Mouse (Mus musculus): ENCODE measurements around the gene Bcas1. TPM values are rescaled to one million over a fixed set of nuclear protein-coding genes. Genes with fewer than 3 reads are reported as not detected.

Gene Bcas1
- polyA plus RNA-seq, 1 experiment from 2014 or later: 0.92 TPM

DNA sequence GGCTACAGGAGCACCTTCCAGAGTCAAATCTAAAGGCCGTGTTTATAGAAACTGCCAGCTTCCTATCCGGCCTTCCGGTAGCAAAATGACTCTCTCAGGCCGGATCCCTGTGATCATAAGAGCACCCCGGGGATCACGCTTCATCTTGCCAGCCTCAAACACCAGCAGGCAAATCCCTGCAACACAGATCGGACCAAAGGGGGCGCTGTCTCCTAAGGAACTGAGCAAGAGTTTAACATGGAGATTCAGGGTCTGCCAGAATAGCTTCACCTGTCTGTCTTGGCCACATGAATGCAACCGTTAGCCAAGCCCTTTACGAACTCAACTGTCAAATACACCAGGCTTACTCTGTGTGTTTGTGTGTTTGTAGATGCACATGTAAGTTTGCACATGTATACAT, 8.9 kb downstream of the Bcas1 start:
- ATAC-seq (ENCODE audit: extremely low read depth, insufficient number of reproducible peaks, low FRiP score, low TSS enrichment): no peak
- Histone ChIP-seq H3K4me3 (no peak overlapping the region), H3K4me1 (no peaks in the 10 kb centered on the region), H3K27ac (replicated peaks) (no peak overlapping the region), H3K9me3 (no peaks in the 10 kb centered on the region), H3K9ac (no peak overlapping the region), H3K4me2 (no peak overlapping the region), H3K36me3 (no peaks in the 10 kb centered on the region), H3K27me3 (replicated peaks) (peaks cover 44% of the 10 kb centered on the region)
- 32% methylated on average over 10 of the region's 10 CpGs for WGBS

DNA sequence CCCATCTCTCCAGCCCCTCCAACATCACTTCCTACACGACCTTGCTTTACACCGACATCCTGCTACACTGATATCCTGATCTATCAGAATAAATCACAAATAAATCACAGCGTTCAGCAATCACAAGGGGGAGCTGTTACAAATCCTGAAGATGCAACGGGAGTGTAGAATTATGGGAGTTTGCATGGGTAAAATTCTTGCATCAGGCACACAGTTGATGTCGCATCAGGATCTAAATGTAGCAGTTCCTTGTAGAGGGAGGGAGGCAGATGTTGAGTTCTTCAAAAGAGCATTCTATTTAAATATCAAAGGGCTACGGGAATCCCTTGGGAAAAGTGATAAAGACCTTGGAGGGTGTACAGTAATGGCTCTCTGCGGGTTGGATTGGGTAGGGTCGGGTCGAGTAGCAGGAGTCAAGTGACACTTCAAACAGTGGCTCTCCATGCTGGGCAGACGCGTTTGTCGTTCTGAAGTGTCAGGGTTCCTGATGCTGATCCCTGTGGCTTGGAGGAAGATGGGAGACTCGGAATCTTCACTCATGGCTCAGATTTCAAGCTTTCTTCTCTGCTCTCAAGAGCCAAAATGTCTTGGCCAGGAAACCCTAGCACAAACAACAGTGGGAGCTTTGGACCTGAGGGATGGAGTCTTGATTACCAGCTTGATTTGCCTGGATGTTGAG, 16.0 kb downstream of the Bcas1 start:
- Histone ChIP-seq H3K4me1 (peaks cover 18% of the 10 kb centered on the region), H3K9ac (no peak overlapping the region), H3K4me3 (peak overlapping the region; percentile 22; the same call in 1 of the 2 replicates), H3K27ac (replicated peaks) (no peak overlapping the region), H3K36me3 (no peaks in the 10 kb centered on the region), H3K9me3 (no peaks in the 10 kb centered on the region), H3K4me2 (peak overlapping the region; percentile 57), H3K27me3 (replicated peaks) (peaks cover 83% of the 10 kb centered on the region)
- WGBS: 3% methylated on average over 13 of the region's 13 CpGs
- ATAC-seq (ENCODE audit: extremely low read depth, insufficient number of reproducible peaks, low FRiP score, low TSS enrichment): no peak

DNA sequence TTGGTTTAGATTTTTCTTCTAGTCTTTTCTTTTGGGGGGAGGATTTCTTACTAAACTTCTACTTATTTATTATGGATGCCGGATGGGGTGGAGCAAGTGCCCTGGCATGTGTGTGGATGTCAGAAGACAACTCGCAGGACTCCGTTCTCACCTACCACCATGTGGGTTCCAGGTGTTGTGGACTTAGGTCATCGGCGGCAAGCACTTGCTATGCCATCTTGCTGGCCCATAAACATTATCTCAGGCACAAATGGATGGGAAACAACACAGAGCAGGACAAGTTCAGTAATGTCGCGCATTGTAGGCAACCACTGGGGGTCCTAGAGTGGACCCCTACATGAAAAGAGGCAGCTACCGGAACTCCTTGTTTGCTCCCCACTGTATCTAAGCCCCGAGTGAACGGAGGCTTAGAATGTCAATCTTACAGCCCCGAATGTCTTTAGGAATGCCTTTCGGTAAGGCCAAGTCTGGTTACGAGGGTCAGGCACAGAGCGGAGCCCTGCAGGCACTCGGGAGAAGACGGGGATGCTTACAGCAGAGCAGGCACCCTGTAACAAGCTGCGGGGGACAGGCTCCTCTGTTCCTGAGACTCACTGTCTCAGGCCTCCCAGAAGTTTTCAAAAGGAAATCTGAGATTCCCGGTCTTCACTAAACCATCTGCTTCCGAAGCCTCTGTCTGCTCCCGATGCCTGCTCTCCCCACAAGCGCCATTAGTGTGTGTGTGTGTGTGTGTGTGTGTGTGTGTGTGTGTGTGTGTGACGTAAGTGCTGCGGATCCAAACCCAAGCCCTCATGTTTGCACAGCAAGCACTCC, 16.8 kb downstream of the Bcas1 start:
- Histone ChIP-seq H3K4me2 (peak overlapping the region; percentile 57), H3K9me3 (no peaks in the 10 kb centered on the region), H3K27me3 (replicated peaks) (peaks cover 86% of the 10 kb centered on the region), H3K4me1 (peaks cover 18% of the 10 kb centered on the region), H3K4me3 (peak overlapping the region; percentile 22; the same call in 1 of the 2 replicates), H3K9ac (peak overlapping the region; percentile 58), H3K27ac (replicated peaks) (no peak overlapping the region), H3K36me3 (no peaks in the 10 kb centered on the region)
- no peak for ATAC-seq (ENCODE audit: extremely low read depth, insufficient number of reproducible peaks, low FRiP score, low TSS enrichment)
- 17% methylated on average over 23 of the region's 23 CpGs for WGBS

DNA sequence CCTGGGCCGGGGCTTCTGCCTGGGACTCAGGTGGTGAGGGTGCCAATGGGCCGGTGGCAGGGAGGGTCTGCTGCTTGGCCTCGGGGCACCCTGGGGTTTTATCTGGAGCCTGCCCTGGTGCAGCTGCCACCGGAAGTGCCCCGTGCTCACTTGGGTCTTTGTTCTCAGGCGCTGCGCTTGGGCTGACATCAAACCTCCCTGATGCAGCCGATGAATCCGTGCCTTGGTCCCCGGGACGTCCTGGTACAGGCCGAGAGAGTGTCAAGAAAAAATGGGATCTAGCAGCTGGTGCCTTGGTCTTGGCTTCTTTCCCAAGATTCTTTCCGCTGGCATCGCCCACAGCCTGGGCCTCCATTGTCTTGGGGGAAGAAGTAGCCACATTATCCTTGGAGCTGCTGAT, 21.2 kb downstream of the Bcas1 start:
- H3K4me3 ChIP-seq: no peak overlapping the region
- no peak overlapping the region for H3K27ac ChIP-seq (replicated peaks)
- ATAC-seq (ENCODE audit: extremely low read depth, insufficient number of reproducible peaks, low FRiP score, low TSS enrichment): no peak
- H3K27me3 ChIP-seq (replicated peaks): peaks cover 61% of the 10 kb centered on the region
- no peaks in the 10 kb centered on the region for H3K9me3 ChIP-seq
- no peak overlapping the region for H3K4me2 ChIP-seq
- H3K4me1 ChIP-seq: peaks cover 13% of the 10 kb centered on the region
- H3K9ac ChIP-seq: no peak overlapping the region
- 50% methylated on average over 14 of the region's 14 CpGs for WGBS
- no peaks in the 10 kb centered on the region for H3K36me3 ChIP-seq

DNA sequence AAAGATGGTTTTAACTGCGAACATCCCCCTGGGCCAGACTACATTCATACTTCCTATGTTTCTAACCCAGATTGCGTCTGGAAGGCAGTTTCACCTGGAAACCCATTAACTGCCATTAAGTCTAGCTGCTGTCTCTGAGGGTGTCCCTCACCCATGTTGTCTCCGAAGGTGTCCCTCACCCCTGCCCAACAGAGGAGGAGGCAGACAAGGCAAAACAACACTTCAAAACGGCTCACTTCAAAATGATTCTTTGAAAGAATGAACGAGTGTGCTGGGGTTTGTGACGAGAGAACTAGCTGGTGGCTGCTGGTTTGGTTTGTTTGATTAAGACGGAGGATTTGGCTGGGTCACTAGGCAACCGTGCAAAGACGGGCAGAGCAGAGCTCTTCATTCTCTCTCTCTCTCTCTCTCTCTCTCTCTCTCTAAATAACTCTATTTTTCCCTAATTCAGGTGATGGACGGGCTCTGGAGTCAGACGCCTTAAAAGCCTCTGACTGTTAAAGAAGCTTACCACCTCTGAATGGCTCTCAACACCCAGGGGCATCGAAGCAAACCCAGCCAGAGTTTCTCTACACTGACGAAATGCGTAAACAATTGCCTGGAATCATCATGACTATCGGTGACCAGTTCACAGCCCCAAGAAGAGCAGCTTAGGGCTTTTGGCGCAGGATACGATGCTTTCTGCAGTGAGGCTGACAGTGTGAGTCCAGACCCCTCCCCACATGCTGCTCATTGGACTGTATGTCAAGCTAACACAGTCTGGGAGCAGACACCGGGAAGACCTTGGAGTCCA, 22.7 kb downstream of the Bcas1 start:
- H3K4me3 ChIP-seq: no peak overlapping the region

DNA sequence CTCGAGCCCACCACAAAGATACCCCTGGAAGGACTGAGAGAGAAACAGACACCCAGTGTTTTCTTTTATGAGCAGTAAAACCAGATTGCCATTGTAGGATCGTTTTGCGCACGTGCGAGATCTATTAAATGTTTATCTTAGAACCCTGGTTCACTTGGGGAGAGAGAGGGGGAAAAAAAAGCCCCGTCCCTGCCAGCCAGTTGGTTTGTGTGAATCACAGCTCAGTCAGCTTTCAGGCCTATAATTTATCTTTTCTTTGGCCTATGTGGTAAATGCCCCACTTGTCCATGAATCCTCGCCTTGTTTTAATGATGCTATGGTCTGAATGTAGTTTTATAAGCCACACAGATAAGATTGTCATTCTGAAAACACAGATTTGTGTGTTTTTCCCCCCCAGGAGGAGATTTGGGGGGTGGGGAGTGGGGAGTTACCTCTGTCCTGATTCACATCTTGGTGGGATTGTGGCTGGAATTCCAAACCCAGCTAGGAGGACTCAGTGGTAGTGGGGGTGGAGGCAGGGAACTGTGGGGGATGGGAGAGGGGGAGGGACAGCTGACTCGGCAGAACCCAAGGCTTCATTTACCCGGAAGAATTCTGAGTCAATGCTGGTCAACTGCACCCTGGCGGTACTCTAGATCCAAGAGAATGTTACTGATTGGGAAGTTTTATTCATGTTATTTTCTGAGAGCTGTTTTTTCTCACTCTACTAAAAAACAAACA, 23.8 kb downstream of the Bcas1 start:
- H3K9me3 ChIP-seq: no peaks in the 10 kb centered on the region; the same call in 1 of the 2 replicates
- H3K27ac ChIP-seq (replicated peaks): no peak overlapping the region
- WGBS: 41% methylated on average over 10 of the region's 10 CpGs
- peaks cover 35% of the 10 kb centered on the region for H3K27me3 ChIP-seq (replicated peaks)
- H3K4me2 ChIP-seq: no peak overlapping the region
- no peaks in the 10 kb centered on the region for H3K36me3 ChIP-seq
- peaks cover 17% of the 10 kb centered on the region for H3K4me1 ChIP-seq
- H3K9ac ChIP-seq: no peak overlapping the region
- no peak for ATAC-seq (ENCODE audit: extremely low read depth, insufficient number of reproducible peaks, low FRiP score, low TSS enrichment)
- H3K4me3 ChIP-seq: no peak overlapping the region

More for the DNA sequence above, 22.7 kb downstream of the Bcas1 start:
- Histone ChIP-seq H3K9ac (no peak overlapping the region), H3K4me2 (no peak overlapping the region; the same call in 1 of the 2 replicates), H3K27me3 (replicated peaks) (peaks cover 47% of the 10 kb centered on the region), H3K27ac (replicated peaks) (no peak overlapping the region), H3K36me3 (no peaks in the 10 kb centered on the region), H3K4me1 (peaks cover 17% of the 10 kb centered on the region), H3K9me3 (no peaks in the 10 kb centered on the region)
- no peak for ATAC-seq (ENCODE audit: extremely low read depth, insufficient number of reproducible peaks, low FRiP score, low TSS enrichment)
- 33% methylated on average over 18 of the region's 18 CpGs for WGBS

DNA sequence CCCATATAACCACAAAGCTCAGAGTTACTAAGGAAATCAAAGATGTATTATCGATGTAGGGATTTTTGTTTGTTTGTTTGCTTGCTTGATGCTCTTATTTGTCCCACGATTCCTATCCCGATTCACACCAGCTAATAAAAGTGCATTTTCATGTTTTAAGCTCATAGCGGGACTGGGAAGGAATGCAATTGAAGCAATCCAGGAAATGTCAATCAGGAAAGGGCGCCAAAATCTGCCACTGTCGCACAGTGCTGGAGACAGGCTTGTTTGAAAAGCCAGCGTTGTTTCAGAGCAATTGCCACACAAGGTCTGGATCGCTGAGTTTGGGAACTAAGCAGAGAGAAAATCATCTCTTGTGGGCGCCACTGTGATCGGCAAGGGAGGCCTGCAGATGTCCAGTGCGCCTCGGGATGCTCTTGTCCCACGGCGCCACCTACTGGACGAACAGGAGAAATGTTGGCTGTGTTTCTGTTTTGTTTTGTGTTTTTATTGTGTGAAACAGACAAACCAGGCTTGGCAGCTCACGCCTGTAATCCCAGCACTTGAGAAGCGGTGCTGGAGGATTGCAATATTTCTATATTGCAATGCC, 26.3 kb downstream of the Bcas1 start:
- H3K4me3 ChIP-seq: peak overlapping the region; percentile 50
- peaks cover 17% of the 10 kb centered on the region for H3K4me1 ChIP-seq
- WGBS: under 1% methylated on average over 17 of the region's 17 CpGs
- peaks cover 10% of the 10 kb centered on the region for H3K27me3 ChIP-seq (replicated peaks)
- no peaks in the 10 kb centered on the region for H3K36me3 ChIP-seq
- no peak for ATAC-seq (ENCODE audit: extremely low read depth, insufficient number of reproducible peaks, low FRiP score, low TSS enrichment)
- H3K27ac ChIP-seq (replicated peaks): 0 out of 2 replicates have a peak overlapping the region, but pooled peaks have one; percentile 42
- peak overlapping the region; percentile 86 for H3K4me2 ChIP-seq
- H3K9me3 ChIP-seq: no peaks in the 10 kb centered on the region; the same call in 1 of the 2 replicates
- peak overlapping the region; percentile 77 for H3K9ac ChIP-seq

DNA sequence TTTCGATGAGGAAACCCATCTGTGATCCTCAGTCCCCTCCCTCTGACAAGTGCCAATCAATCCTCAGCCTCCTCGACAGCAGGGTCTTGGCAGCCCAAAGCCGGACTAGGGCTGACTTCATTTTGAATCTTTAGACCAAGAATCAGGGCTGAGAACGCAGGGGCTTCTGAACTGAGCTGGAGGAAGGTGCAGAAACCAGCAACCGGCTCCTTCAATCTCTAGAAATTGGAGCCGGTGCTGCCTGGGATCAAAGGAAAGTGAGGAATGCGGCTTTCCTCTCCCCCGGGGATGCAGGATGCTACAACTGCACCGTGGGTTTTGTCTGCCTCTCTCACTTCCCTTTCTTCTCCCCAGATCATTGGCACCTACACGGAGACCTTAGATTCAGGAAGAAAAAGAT, 27.0 kb downstream of the Bcas1 start:
- peak overlapping the region; percentile 86 for H3K4me2 ChIP-seq
- WGBS: 3% methylated on average over 10 of the region's 10 CpGs
- peaks cover 17% of the 10 kb centered on the region for H3K4me1 ChIP-seq
- no peaks in the 10 kb centered on the region; the same call in 1 of the 2 replicates for H3K9me3 ChIP-seq
- peak overlapping the region; percentile 77 for H3K9ac ChIP-seq
- H3K27ac ChIP-seq (replicated peaks): 0 out of 2 replicates have a peak overlapping the region, but pooled peaks have one; percentile 12
- peak overlapping the region; percentile 50 for H3K4me3 ChIP-seq
- H3K36me3 ChIP-seq: no peaks in the 10 kb centered on the region
- ATAC-seq (ENCODE audit: extremely low read depth, insufficient number of reproducible peaks, low FRiP score, low TSS enrichment): no peak
- peaks cover 5% of the 10 kb centered on the region for H3K27me3 ChIP-seq (replicated peaks)

DNA sequence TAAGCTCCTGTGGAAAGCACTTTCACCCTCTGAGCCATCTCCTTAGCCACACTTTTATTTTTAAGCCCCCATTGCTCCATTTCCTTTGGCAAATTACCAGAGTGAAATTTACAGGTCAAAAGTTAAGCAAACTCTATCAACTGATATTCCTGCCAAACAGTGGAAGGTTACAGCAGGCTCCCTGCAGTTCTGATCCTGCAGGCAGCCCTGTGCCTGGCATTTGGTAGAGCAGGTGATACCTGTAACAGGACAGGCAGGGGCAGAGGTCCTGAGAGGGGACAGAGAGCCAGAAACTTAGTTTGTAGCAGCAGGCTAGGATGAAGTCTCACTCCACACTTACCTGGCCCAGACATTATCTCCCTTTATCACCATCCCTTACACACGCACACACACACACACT, 35.7 kb downstream of the Bcas1 start:
- WGBS: 75% methylated on average over 1 of the region's 1 CpGs
- Histone ChIP-seq H3K4me3 (no peak overlapping the region), H3K27me3 (replicated peaks) (no peaks in the 10 kb centered on the region), H3K9me3 (peaks cover 4% of the 10 kb centered on the region; the same call in 1 of the 2 replicates), H3K27ac (replicated peaks) (no peak overlapping the region), H3K9ac (no peak overlapping the region), H3K36me3 (no peaks in the 10 kb centered on the region), H3K4me2 (no peak overlapping the region), H3K4me1 (peaks cover 8% of the 10 kb centered on the region)
- ATAC-seq (ENCODE audit: extremely low read depth, insufficient number of reproducible peaks, low FRiP score, low TSS enrichment): no peak

DNA sequence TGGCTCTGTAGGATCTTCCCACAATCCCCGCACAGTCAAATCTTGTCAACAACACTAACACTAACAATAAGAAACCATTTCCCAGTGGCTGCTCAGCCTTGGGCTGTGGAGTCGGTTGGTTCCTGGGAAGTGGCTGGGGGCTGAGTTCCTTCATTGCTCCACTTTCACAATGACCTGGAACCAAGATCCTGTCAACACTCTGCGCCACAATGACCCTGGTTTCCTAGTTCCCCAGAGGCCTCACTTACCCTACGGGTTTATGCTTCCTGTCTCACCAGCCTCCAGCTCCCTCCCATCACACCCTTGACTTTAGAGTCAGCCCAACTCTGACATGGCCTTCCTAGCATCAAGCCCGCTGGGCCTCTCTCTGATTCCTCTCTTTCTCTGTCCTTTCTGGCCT, 39.3 kb downstream of the Bcas1 start:
- H3K4me2 ChIP-seq: no peak overlapping the region
- ATAC-seq (ENCODE audit: extremely low read depth, insufficient number of reproducible peaks, low FRiP score, low TSS enrichment): no peak
- no peaks in the 10 kb centered on the region for H3K9me3 ChIP-seq
- no peaks in the 10 kb centered on the region for H3K27me3 ChIP-seq (replicated peaks)
- peaks cover 8% of the 10 kb centered on the region for H3K4me1 ChIP-seq
- 60% methylated on average over 5 of the region's 5 CpGs for WGBS
- no peak overlapping the region for H3K27ac ChIP-seq (replicated peaks)
- H3K9ac ChIP-seq: no peak overlapping the region
- no peak overlapping the region for H3K4me3 ChIP-seq
- H3K36me3 ChIP-seq: no peaks in the 10 kb centered on the region
